Mouse (Mus musculus) heart, postnatal 14 days (tissue): ENCODE results near the gene Gtf3c5. TPM values are rescaled to one million over a fixed set of nuclear protein-coding genes. Genes with fewer than 3 reads are reported as not detected.
A peak's percentile ranks its signal among the peaks of the same experiment; 100 is the strongest.

Experiments used
- DNase-seq, 2 experiments: peaks; one replicate each; pipeline ENCODE4 v3.0.0; 2021 to 2022
- intact Hi-C: fragments of 180-260 bp; cut with DNase I; formaldehyde crosslinking; loops from one replicate; pipeline ENCODE4 v1.15.1; 2025
- total RNA-seq, 2 experiments: library from RNA; stranded (reverse); gene quantifications; 2 replicates each; pipeline ENCODE4 v1.2.3; 2021

Gtf3c5 gene
- total RNA-seq, 2 experiments from 2014 or later: 9.8 to 10.9 TPM

DNA sequence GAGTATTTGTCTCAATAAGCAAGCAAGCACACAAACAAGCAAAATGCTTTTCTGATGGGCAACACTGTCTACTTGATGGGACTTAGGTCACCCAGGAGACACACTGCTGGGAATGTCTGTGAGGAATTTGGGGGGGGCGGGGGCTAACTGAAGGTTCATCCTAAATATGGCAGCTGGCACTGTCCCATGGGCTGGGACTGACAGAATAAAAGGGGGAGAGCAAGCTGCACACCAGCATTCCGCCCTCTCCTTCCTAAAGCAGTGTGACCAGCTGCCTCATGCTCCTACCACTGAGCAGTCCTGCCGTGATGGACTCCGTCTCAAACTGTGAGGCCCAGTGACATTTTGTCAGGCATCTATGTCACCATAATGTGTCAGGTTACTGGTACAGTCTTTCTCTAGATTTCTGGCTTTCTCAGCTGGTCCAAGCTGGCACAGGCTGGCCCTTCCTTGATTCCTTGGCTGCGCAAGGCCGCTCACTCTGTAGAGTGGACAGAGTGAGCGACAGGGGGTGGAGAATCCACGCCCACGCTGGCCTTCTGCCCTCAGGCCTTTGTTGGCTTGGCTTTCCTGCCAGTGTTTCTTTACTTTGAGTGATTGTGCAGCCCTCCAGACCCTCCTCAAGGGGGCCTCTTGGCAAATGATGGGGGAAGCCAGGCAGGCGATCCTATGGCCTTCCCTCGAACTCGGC lies 27.3 kb upstream of the Gtf3c5 start:
- no peak for DNase-seq
- intact Hi-C loops: no loop called here

DNA sequence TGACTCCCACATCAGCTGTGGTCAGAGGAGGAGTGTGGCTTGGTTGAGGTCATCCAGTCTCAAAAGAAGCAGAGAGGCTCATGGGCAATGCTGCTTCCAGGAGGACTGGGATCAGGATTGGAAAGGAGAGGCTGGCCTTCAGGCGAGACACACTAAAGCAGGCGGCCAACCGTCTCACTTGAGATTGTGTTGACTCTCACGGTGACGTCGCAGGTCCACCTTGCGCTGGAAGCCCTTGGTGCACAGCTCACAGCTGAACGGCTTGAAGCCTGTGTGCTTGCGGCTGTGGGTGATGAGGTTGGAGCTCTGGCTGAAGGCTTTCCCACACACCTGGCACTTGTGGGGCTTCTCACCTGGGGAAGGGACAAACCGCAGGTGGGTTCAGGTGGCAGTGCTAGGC lies 26.3 kb upstream of the Gtf3c5 start:
- DNase-seq: no peak
- intact Hi-C loops: no loop called here

DNA sequence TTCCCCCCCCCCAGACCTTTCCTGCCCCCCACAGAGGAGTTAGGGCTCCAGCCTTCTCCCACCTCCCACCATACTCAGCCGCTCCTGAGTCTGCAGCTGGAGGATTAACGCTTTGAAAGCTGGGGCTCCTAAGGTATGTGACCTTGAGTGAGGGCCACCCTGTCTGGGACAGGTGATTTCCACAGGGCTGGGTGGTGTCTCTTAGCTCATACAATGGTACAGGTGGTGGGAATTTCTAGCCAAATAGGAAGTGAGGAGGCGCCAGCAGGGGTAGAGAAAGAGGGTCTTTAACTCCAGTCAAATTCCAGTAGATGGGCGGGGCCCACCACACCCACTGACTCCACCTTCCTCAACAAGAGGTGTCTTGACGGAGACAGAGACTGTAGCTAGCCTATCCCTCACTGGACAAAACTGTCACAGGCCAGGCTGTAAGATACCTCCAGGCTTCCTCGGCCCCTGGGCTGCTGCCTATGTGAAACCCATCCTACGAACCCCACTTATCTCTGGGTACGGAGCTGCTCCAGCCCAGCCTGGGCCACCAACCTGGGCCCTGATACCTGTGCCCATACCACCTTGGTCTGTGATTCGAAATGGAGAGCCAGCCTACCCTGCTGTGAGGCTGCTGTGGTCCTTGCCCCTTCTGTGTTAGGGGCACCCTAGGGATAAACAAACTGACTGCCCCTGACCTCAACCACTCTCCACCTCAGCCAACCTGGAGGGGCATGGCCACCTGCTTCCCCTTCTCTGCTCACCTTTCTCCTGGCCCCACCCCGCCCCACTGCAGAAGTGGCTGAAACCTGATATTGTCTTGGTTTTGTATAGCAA lies 24.0 kb upstream of the Gtf3c5 start:
- no peak for DNase-seq
- intact Hi-C loops: no loop called here

DNA sequence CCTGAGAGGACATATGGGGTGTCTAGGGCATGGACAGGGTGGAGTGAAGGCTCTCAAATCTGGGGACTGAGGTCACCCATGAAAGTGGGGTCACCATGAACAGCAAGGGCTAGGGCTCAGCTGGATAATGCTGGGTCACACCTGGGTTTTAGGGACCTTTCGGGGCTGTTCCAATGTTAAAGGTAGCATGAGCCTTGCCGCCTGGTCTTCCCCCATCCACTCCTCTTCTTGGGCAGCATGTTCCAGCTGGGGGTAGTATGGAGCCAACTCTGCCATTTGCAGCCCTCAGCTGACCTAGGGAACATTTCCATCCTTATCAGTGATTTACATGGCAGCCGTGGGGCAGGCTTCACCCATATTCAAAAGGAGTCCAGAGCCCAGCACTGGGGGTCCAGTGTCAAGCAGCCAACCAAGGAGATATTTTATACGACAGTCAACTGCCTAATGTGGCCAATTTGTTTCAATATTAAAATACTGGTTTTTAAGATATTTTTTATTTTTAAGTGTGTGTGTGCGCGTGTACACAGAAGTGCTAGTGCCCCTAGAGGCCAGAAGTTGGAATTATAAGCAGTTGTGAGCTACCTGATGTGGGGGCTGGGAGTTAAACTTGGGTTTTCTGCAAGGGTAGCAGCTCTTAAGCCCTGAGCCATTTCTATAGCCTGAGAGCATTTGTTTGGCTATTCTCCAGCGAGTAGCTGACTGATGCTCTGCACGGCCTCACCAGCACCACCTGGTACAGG lies 23.2 kb upstream of the Gtf3c5 start:
- DNase-seq: no peak
- intact Hi-C loops: no loop called here

DNA sequence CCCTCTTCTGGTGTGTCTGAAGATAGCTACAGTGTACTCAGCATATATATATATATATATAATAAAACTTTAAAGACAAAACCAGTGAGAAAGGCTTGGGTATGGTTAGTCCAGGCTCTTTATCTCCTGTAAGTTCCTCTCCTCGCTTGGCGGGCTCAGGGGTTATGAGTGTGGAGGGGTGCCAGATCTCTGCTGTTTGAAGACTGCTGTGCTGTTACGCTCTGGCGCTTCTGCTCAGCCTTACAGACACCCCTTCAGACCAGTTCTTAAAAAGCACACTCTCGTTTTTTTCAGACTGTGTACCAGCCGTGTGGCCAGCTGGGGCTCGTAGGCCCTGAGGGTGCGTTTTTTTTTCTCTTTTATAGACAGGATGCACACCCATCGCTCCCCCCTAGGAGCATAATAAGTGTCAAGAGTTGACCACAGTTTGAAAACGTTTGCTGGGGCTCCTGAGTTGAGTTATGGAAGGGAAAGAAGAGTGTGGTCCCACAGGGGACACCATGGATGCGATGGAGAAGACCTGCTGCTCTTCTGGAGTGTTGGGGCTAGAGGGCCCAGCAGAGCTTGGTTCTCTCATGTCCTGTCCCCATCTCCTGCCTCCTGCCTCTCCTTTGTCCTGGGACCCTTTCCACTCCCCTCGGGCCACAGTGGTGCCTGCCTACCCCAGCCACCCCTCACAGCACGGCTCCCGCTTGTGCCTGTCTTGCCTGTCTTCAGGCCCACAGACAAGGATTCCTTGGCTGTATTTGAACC lies 22.4 kb upstream of the Gtf3c5 start:
- intact Hi-C loops: no loop called here
- no peak for DNase-seq

DNA sequence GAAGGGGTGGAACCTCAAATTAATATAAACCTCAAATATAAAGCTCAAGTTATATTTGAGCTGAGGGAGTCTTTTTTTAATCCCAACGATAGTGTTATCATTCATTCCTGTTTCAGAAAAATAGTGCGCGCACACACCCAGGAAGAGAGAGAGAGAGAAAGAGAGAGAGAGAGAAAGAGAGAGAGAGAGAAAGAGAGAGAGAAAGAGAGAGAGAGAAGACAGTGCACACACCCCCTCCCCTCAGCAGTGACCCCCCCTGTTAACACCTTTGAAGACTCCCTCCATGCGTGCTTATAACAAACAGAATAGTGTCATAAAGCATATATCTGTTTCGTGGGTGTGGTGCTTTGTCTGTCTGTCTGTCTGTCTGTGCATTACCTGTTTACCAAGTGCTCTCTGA lies 20.0 kb upstream of the Gtf3c5 start:
- DNase-seq: no peak
- intact Hi-C loops: no loop called here

DNA sequence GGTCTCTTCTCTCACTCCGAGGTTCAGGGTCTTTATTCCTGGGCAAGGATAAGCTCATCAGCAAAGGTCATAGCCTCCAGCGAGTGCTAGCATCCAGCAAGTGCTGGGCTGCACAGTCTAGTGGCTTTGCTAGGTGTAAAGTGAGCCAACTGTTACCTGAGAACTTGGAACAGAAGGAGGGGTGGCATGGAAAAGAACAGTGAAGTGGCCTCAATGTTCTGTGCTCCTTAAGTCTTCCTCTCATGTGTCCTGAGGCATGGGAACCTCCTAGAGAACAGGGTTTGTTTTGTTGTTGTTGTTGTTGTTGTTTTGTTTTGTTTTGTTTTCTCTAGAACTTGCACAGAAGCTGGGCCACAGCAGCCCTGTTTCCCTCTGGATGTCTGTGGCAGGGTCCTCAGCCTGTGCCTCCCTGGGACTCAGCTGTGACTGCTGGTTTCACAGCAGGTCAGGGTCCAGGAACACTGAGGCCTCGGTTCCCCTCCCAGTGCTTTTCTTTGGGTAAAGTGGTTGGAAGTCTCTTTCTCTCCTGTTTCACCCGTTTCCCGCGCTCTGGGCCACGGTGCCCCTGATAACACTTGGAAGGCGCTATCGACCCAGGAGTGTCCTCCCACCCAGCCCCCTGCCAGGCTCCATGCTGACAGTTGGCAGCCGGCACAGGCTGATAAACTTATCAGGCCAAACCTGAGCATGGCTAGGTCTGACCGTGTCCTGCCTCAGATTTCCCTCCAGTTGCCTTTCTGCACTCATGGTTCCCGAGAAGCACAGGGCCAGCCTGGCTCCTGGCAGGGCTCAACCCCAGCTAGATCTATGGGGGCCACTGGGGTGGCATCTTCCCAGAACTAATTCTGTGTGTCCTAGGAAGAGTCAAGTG lies 18.4 kb upstream of the Gtf3c5 start:
- intact Hi-C loops: no loop called here
- DNase-seq: no peak

DNA sequence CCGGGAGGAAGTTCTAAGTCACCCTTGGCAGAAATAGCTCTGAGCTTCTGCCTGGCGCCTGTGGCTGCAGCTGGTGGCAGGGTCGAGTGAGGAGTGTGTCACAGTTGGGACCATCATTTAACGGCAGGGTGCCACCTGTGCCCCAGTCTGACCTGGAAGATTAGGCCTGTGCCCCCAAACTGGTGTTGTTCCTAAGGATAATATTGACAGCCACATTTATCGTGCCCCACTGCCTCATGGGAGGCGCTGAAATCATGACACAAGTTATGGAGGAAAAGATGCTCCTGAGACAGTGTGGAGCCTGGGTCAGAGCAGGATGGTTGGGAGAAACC lies 16.0 kb upstream of the Gtf3c5 start:
- intact Hi-C loops: no loop called here
- no peak for DNase-seq

DNA sequence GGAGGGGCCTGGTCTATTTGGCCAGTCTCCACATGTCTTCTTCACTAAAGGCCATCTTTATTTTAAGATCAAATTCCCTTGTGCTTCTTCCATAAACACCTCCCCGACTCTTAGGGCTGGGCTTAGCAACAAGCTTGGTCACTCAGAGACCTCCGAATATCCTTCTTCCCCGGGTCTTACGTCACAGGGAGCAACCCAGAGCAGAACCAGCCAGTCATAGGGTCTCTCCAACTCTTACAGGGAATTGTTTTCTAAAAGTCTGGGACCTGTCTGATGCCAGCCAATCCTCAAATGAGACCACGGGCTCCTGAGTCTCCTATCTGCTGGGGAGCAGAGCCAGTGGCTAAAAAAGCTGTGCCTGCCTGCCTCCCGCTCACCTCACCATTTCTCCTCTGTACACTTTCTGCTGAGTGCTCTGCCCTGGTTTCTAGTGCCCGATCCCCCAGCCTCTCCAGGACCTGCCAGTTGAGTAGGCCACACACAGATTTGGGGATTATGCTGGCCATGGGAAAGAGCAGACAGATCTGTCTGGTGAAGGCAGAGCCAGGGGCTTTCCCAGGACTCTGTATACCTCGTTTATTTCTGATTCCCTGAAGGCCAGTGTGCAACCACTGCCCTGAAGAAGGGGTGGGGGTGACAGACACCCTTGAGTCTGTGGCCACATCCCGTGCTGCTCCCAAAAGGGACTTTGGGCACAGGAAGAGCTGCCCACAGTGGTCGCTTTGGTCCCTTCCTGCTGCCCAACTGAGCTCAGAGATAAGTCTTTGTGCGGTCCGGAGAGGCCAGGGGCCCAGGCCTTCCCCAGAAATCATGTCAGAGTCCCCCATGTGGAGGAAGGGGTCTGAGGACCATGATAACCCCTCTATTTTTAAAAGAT lies 15.4 kb upstream of the Gtf3c5 start:
- intact Hi-C loops: no loop called here

DNA sequence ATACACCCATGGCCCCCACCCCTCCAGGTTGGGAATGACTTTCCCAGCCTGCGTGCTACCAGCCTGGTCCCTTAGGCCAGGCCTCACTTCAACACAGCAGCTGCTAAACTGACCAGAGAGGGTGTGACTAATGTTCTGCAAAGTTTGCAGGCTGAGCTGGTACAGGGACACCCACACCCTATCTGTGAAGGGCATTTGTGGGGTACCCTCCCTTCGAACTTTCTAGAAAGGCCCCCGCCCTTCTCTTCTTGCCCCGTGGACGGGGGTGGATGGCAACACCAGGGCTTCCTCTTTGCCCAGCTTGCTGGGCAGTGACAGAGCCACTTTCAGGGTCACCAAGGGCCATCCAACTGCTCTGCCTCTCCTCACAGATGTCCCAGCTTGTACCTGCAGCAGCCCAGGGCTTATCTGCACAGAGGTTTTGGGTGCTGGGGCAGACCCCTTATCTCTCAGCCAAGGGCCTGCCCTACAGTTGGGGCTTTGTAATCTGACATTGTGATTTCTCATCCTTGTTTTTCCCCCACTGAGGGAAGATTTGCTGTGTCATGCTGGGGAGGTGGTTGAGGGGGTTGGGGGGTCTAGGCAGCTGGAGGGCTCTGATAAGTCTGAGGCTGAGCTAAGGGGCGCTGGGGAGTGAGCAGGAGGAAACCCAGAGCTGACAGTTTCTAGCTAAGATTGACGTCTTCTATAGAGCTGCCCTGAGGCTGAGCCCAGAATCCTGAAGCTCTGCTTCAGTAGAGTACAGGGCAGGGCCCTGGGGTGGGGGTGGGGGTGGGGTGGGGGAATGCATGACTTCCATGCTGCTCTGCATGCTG lies 14.4 kb upstream of the Gtf3c5 start:
- intact Hi-C loops: no loop called here
- DNase-seq: no peak

More for the DNA sequence above, 15.4 kb upstream of the Gtf3c5 start:
- DNase-seq: no peak

DNA sequence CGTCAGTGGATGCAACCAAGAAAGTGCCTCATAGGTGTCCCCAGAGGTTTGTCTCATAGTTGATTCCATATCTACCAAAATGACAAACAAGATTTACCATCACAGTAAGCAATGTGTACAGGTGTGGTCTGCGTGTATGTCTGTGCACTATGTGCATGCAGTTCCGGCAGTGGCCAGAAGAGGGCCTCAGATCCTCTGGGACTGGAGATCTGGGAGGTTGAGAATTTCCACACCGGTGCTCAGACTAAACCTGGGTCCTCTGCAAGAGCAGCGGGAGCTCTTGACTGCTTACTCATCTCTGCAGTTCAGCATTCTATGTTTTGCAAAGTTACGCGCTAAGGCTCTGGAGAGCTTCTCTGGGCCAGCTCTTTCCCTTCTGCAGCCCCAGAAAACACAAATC lies 13.4 kb upstream of the Gtf3c5 start:
- no peak for DNase-seq
- intact Hi-C loops: no loop called here

DNA sequence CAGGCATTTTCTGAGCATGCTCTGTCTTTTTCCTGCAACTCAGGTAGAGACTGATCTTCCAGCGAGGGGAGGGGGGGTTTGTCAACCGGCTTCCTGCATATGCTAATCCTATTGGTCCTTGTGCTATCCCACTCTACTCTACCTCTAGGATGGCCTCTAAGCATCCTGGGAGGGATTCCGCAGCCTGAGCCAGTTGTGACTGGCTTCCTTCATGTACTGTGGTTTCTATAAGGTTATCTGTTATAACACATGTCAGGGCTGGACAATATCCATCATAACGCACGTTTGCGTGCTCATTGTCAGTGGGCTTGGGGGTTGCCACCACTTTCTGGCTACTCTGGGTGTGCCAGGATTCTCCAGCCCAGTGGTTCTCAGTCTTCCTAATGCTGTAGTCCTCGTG lies 12.5 kb upstream of the Gtf3c5 start:
- no peak for DNase-seq
- intact Hi-C loops: no loop called here

DNA sequence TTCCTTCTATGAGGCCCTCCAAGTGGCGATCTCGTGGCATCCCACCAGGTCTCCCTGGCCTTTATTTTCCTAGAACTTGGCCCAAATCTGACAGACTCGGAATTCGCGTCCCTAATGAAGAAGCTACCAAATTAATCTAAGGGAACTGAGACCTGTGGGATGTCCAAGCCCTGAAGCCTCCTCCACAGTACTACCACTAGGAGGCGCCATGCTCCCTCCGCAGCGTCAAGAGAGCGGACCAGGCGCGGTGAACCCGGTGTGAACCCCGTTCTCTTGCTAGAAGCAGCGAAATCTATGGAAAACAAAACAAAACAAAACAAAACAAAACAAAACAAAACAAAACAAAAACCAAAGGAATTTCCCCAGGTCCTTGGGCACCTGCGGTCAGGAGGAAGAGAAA lies 9.3 kb upstream of the Gtf3c5 start:
- intact Hi-C loops: loop anchor here (1.0 kb wide), 1 partner anchor 29 kb away; no protein-coding TSS in a partner anchor
- peak; percentile 58 to 75 for DNase-seq

DNA sequence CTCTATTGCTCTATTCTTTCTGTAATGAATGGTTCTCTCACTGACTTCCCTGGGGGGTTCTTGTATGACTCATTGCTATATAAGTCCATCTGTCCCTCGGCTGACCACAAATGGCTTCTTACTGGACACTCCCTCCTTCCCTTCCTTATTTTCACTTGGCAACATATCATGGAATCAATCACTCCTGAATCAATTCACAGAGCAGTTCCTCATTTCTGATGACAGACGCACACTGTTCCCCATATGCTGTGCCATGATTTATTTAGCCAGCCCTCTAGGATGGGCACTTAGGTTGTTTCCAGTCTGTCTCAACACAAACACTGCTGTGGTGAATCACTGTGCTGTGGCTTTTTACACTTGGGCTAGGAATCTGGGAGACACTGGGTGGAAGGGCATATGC lies 7.9 kb upstream of the Gtf3c5 start:
- intact Hi-C loops: no loop called here
- DNase-seq: no peak

DNA sequence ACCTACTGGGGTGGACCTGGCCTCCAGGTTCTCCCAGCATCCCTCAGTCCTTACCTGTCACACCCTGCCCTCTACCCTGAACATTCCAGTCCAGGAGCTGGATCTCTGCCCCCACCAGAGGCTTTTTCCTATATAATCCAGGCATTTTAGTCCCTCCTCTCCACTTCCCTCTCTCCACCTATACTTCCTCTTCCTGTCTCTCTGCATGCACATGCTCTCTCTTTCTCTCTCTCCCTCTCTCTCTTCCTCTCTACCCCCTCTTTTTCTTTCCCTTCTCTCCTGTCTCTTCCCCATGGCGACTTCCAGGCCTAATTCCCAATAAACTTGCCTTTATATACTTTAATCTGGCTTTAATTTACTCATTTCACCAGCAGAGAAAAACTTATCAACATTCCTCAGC lies 5.0 kb upstream of the Gtf3c5 start:
- intact Hi-C loops: no loop called here
- no peak for DNase-seq

DNA sequence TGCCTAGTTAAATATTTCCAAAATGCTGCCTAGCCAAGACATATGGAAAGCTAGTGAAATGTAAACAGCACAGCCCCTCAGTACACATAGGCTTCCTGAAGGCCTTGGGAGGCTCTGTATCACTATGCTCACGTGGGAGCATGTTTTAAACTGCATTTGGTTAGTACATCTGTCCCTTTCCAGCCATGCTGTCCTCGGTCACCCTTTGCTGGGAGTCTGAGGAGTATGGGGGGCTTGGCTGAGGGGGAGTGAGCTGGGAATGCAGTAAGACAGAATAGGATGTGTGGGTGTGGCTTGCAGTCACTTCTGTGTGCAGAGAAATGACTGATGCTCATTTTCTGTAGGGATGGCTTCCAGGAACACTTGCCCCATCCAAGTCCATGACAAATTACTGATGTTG lies 2.2 kb upstream of the Gtf3c5 start:
- intact Hi-C loops: loop anchor here (2.0 kb wide), 2 partner anchors 37 to 69 kb away; no protein-coding TSS in a partner anchor
- no peak for DNase-seq

DNA sequence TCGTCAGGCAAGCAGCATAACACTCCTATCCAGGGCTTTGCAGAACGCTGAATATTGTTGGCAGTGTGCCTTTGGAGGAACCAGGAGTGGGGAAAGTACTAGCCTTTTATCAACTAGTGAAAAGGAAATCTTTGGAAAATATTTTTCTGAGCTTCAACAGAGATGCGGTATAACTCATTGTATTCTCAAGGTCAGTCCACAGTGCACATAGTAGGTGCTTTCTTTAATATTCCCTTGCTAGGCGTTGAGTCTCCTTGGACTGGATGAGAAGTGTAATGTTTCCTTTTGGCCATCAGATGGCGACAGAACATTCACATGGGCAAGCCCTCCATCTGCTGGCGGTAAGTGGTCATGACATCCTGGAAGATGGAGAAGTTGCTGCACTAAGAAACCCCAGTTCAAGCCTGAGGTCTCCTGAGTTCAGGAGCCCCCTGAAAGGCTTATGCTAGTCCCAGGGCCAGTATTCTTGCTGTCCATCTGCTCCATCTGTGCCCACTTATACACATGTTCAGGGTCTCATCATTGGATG lies 1.6 kb upstream of the Gtf3c5 start:
- DNase-seq: peak; percentile 75 to 85
- intact Hi-C loops: loop anchor here (2.0 kb wide), 2 partner anchors 36 to 68 kb away; no protein-coding TSS in a partner anchor
